Mouse (Mus musculus) erythroblast, adult 5-6 weeks (primary cell): ENCODE measurements around the gene Atxn7. TPM values are rescaled to one million over a fixed set of nuclear protein-coding genes. Genes with fewer than 3 reads are reported as not detected.

Experiments used
- ATAC-seq: replicated peaks from 2 replicates; pipeline ENCODE4 v1.8.0; 2016; ENCODE audit warnings: moderate number of reproducible peaks, mild to moderate bottlenecking, moderate TSS enrichment, inconsistent platforms; ENCODE audit not compliant: poor library complexity, low FRiP score, severe bottlenecking
- total RNA-seq, 2 experiments: library from RNA; stranded (forward) in 1 of 2; stranded (reverse) in 1 of 2; fragments of 150-400 nt in 1 of 2; fragments of 200-764, 138-1000 nt in 1 of 2; gene quantifications; 2 replicates each; pipeline versions ENCODE4 v1.2.3 to v1.2.4; 2015 to 2017; ENCODE audit warnings: low replicate concordance in 2 of 2

Atxn7 gene
- total RNA-seq, 2 experiments from 2014 or later = 2.3 to 3.0 TPM

GRCm38 (mm10) chr14:14100773-14101280, 139.6 kb downstream of the Atxn7 start:
- no peak for ATAC-seq

- ATAC-seq = no peak
These were observed 140.1 kb downstream of the Atxn7 start for GRCm38 (mm10) chr14:14101296-14101695.

- ATAC-seq = no peak
These were observed 143.1 kb downstream of the Atxn7 start for GRCm38 (mm10) chr14:14104213-14104929.

GRCm38 (mm10) chr14:14104930-14105318, 143.7 kb downstream of the Atxn7 start:
- no peak for ATAC-seq

GRCm38 (mm10) chr14:14110710-14111109, 149.5 kb downstream of the Atxn7 start:
- no peak for ATAC-seq

- ATAC-seq = peak; percentile 99
These were observed 159.2 kb downstream of the Atxn7 start, which contains the start of gene Psmd6 for GRCm38 (mm10) chr14:14120230-14121096. Gene Psmd6, minus strand, starts transcription at chr14:14120984.

Other genes with a start within 250 kb of the Atxn7 start
- gene Gm281, start 47.0 kb upstream of the Atxn7 start, total RNA-seq (2015; ENCODE audit: low replicate concordance) = not detected in 2 replicates
- not detected in 2 replicates for gene Gm281, start 47.0 kb upstream of the Atxn7 start, total RNA-seq (2017; ENCODE audit: low replicate concordance)
- gene Thoc7, start 412 bp downstream of the Atxn7 start, total RNA-seq (2015; ENCODE audit: low replicate concordance) = 44.8 and 92.2 TPM in 2 replicates
- gene Thoc7, start 412 bp downstream of the Atxn7 start, total RNA-seq (2017; ENCODE audit: low replicate concordance) = 69.8 and 91.3 TPM in 2 replicates
- gene Psmd6, start 159.5 kb downstream of the Atxn7 start, total RNA-seq (2015; ENCODE audit: low replicate concordance) = 72.7 and 97.2 TPM in 2 replicates
- gene Psmd6, start 159.5 kb downstream of the Atxn7 start, total RNA-seq (2017; ENCODE audit: low replicate concordance) = 111 and 119 TPM in 2 replicates
- gene Olfr720, start 225.4 kb downstream of the Atxn7 start, total RNA-seq (2015; ENCODE audit: low replicate concordance) = not detected in 2 replicates
- gene Olfr720, start 225.4 kb downstream of the Atxn7 start, total RNA-seq (2017; ENCODE audit: low replicate concordance) = 0.14 and 0.17 TPM in 2 replicates